Mouse (Mus musculus): ENCODE measurements around the gene Rgs3. TPM values are rescaled to one million over a fixed set of nuclear protein-coding genes. Genes with fewer than 3 reads are reported as not detected.

The Rgs3 gene
- total RNA-seq, 2 experiments from 2014 or later, result 30.5 to 30.6 TPM

- no peak for DNase-seq (ENCODE audit: extremely low spot score in 1 of 2, low spot score in 2 of 2)
- intact Hi-C loops (cut with DNase I), result no loop called here
Observed at GRCm38 (mm10) chr4:62669094-62670071, 109.7 kb downstream of the Rgs3 start.

GRCm38 (mm10) chr4:62673531-62674030 lies 113.9 kb downstream of the Rgs3 start:
- intact Hi-C loops (cut with DNase I), result no loop called here
- DNase-seq (ENCODE audit: extremely low spot score in 1 of 2, low spot score in 2 of 2), result no peak

GRCm38 (mm10) chr4:62674031-62674995 lies 114.7 kb downstream of the Rgs3 start:
- intact Hi-C loops (cut with DNase I), result no loop called here
- DNase-seq (ENCODE audit: extremely low spot score in 1 of 2, low spot score in 2 of 2), result no peak

- DNase-seq (ENCODE audit: extremely low spot score in 1 of 2, low spot score in 2 of 2), result no peak
- intact Hi-C loops (cut with DNase I), result no loop called here
Observed at GRCm38 (mm10) chr4:62675394-62675793, 115.7 kb downstream of the Rgs3 start.

- intact Hi-C loops (cut with DNase I), result no loop called here
- DNase-seq (ENCODE audit: extremely low spot score in 1 of 2, low spot score in 2 of 2), result no peak
Observed at GRCm38 (mm10) chr4:62677047-62677737, 117.5 kb downstream of the Rgs3 start.

GRCm38 (mm10) chr4:62679157-62679556 lies 119.5 kb downstream of the Rgs3 start:
- intact Hi-C loops (cut with DNase I), result no loop called here
- no peak for DNase-seq (ENCODE audit: extremely low spot score in 1 of 2, low spot score in 2 of 2)

GRCm38 (mm10) chr4:62681467-62681866 lies 121.8 kb downstream of the Rgs3 start:
- DNase-seq (ENCODE audit: extremely low spot score in 1 of 2, low spot score in 2 of 2), result no peak
- intact Hi-C loops (cut with DNase I), result no loop called here

- intact Hi-C loops (cut with DNase I), result no loop called here
Observed at GRCm38 (mm10) chr4:62682371-62682770, 122.7 kb downstream of the Rgs3 start.

GRCm38 (mm10) chr4:62683148-62683547 lies 123.5 kb downstream of the Rgs3 start:
- intact Hi-C loops (cut with DNase I), result no loop called here
- DNase-seq (ENCODE audit: extremely low spot score in 1 of 2, low spot score in 2 of 2), result no peak

More at GRCm38 (mm10) chr4:62682371-62682770, 122.7 kb downstream of the Rgs3 start:
- DNase-seq (ENCODE audit: extremely low spot score in 1 of 2, low spot score in 2 of 2), result no peak

- DNase-seq (ENCODE audit: extremely low spot score in 1 of 2, low spot score in 2 of 2), result no peak
Observed at GRCm38 (mm10) chr4:62684351-62684750, 124.7 kb downstream of the Rgs3 start.

GRCm38 (mm10) chr4:62685268-62685667 lies 125.6 kb downstream of the Rgs3 start:
- intact Hi-C loops (cut with DNase I), result no loop called here

More at GRCm38 (mm10) chr4:62684351-62684750, 124.7 kb downstream of the Rgs3 start:
- intact Hi-C loops (cut with DNase I), result no loop called here

GRCm38 (mm10) chr4:62686769-62687168 lies 127.1 kb downstream of the Rgs3 start:
- no peak for DNase-seq (ENCODE audit: extremely low spot score in 1 of 2, low spot score in 2 of 2)
- intact Hi-C loops (cut with DNase I), result no loop called here

More at GRCm38 (mm10) chr4:62685268-62685667, 125.6 kb downstream of the Rgs3 start:
- no peak for DNase-seq (ENCODE audit: extremely low spot score in 1 of 2, low spot score in 2 of 2)

GRCm38 (mm10) chr4:62688142-62688541 lies 128.5 kb downstream of the Rgs3 start:
- DNase-seq (ENCODE audit: extremely low spot score in 1 of 2, low spot score in 2 of 2), result no peak
- intact Hi-C loops (cut with DNase I), result no loop called here

GRCm38 (mm10) chr4:62690997-62691396 lies 131.3 kb downstream of the Rgs3 start:
- intact Hi-C loops (cut with DNase I), result no loop called here

GRCm38 (mm10) chr4:62691625-62692024 lies 132.0 kb downstream of the Rgs3 start:
- intact Hi-C loops (cut with DNase I), result no loop called here
- no peak for DNase-seq (ENCODE audit: extremely low spot score in 1 of 2, low spot score in 2 of 2)

More at GRCm38 (mm10) chr4:62690997-62691396, 131.3 kb downstream of the Rgs3 start:
- DNase-seq (ENCODE audit: extremely low spot score in 1 of 2, low spot score in 2 of 2), result no peak

- intact Hi-C loops (cut with DNase I), result no loop called here
- DNase-seq (ENCODE audit: extremely low spot score in 1 of 2, low spot score in 2 of 2), result peak in 1 of 2 experiments; percentile 74
Observed at GRCm38 (mm10) chr4:62693839-62694238, 134.2 kb downstream of the Rgs3 start.

- DNase-seq (ENCODE audit: extremely low spot score in 1 of 2, low spot score in 2 of 2), result no peak
- intact Hi-C loops (cut with DNase I), result loop anchor here (5.0 kb wide), 1 partner anchor 73 kb away; no protein-coding TSS in a partner anchor
Observed at GRCm38 (mm10) chr4:62694703-62695439, 135.2 kb downstream of the Rgs3 start.

GRCm38 (mm10) chr4:62695523-62695922 lies 135.9 kb downstream of the Rgs3 start:
- DNase-seq (ENCODE audit: extremely low spot score in 1 of 2, low spot score in 2 of 2), result peak in 1 of 2 experiments; percentile 68
- intact Hi-C loops (cut with DNase I), result loop anchor here (5.0 kb wide), 1 partner anchor 73 kb away; no protein-coding TSS in a partner anchor
